Mouse (Mus musculus) kidney, adult 2 months (tissue): ENCODE measurements at regions not wholly inside any gene's neighbourhood (a gene's known extent, or its start where the extent isn't known, plus 50 kb on each side); places are given as distances from the start of the nearest gene placed in this dataset.

Experiments
- CTCF ChIP-seq: fragments of 200-500 bp; conservative IDR thresholded peaks from 2 replicates; pipeline ENCODE4 v1.5.1; 2011; ENCODE audit warnings: low read depth, mild to moderate bottlenecking, control low read depth, low read length, moderate library complexity, mixed read lengths; ENCODE audit not compliant: insufficient read depth, insufficient read length
- POLR2A ChIP-seq: fragments of 200-500 bp; IDR thresholded peaks from one replicate; pipeline ENCODE4 v1.6.1; 2011; ENCODE audit warnings: low read depth, low read length, control low read depth

- TF ChIP-seq POLR2A, result no peak
- TF ChIP-seq CTCF, result no peak
These were observed 182.6 kb downstream of the Adgra3 start for GRCm38 (mm10) chr5:49876240-49876639.
